Mouse (Mus musculus) myocyte (in vitro differentiated cells): ENCODE data around the gene Olfr330. TPM values are rescaled to one million over a fixed set of nuclear protein-coding genes. Genes with fewer than 3 reads are reported as not detected.
"Not testable (repeated sequence)": the region's sequence is repeated elsewhere in the genome, so short reads cannot be mapped to it uniquely, and the experiment has no call there.

ENCODE experiments used
- H3K27me3 ChIP-seq: one replicate; pipeline ENCODE4 v1.6.1; 2011; ENCODE audit not compliant: control insufficient read depth, insufficient read depth, insufficient read length
- H3K36me3 ChIP-seq: one replicate; pipeline ENCODE4 v1.6.1; 2011; ENCODE audit not compliant: control insufficient read depth, insufficient read depth
- H3K4me2 ChIP-seq: one replicate; pipeline ENCODE4 v1.6.1; 2011; ENCODE audit warnings: low read depth, control low read depth
- H3K4me3 ChIP-seq: one replicate; pipeline ENCODE4 v1.5.1; 2011; ENCODE audit warnings: mild to moderate bottlenecking, control low read depth, moderate library complexity
- H3K79me2 ChIP-seq: one replicate; pipeline ENCODE4 v1.6.1; 2011; ENCODE audit not compliant: control insufficient read depth, insufficient read depth
- H3ac ChIP-seq: one replicate; pipeline ENCODE4 v1.6.1; 2011; ENCODE audit not compliant: control insufficient read depth, insufficient read length
- CEBPB ChIP-seq: IDR thresholded peaks from 2 replicates; pipeline ENCODE4 v1.6.1; 2011; ENCODE audit warnings: mild to moderate bottlenecking, moderate library complexity; ENCODE audit not compliant: poor library complexity, insufficient read depth, severe bottlenecking
- E2F4 ChIP-seq: IDR thresholded peaks from one replicate; pipeline ENCODE4 v1.6.1; 2011; ENCODE audit warnings: mild to moderate bottlenecking, control low read depth, moderate library complexity; ENCODE audit not compliant: insufficient read depth
- MAX ChIP-seq: IDR thresholded peaks from one replicate; pipeline ENCODE4 v1.6.1; 2011; ENCODE audit warnings: low read depth, mild to moderate bottlenecking, control low read depth
- MYOD1 ChIP-seq, 3 experiments: IDR thresholded peaks; one replicate each; pipeline ENCODE4 v1.6.1; 2011; ENCODE audit warnings: control low read depth in 2 of 3, low read depth in 2 of 3, mild to moderate bottlenecking in 2 of 3, moderate library complexity in 1 of 3; ENCODE audit not compliant: insufficient read length in 2 of 3, control insufficient read depth in 1 of 3
- MYOG ChIP-seq, 3 experiments: IDR thresholded peaks; one replicate each; pipeline ENCODE4 v1.6.1; 2011; ENCODE audit warnings: control low read depth in 2 of 3, low read depth in 2 of 3, mild to moderate bottlenecking in 2 of 3; ENCODE audit not compliant: insufficient read length in 2 of 3, control insufficient read depth in 1 of 3, insufficient read depth in 1 of 3
- POLR2A ChIP-seq: IDR thresholded peaks from one replicate; pipeline ENCODE4 v1.6.1; 2011; ENCODE audit warnings: low read depth, mild to moderate bottlenecking, control low read depth, moderate library complexity; ENCODE audit not compliant: insufficient read length
- POLR2AphosphoS2 ChIP-seq: IDR thresholded peaks from one replicate; pipeline ENCODE4 v1.6.1; 2011; ENCODE audit warnings: low read depth, control low read depth; ENCODE audit not compliant: insufficient read length
- REST ChIP-seq: IDR thresholded peaks from one replicate; pipeline ENCODE4 v1.6.1; 2011; ENCODE audit warnings: mild to moderate bottlenecking, control low read depth, moderate library complexity; ENCODE audit not compliant: insufficient read depth, insufficient read length
- SRF ChIP-seq: IDR thresholded peaks from one replicate; pipeline ENCODE4 v1.6.1; 2011; ENCODE audit warnings: low read depth; ENCODE audit not compliant: control insufficient read depth, insufficient read length
- TCF12 ChIP-seq: IDR thresholded peaks from one replicate; pipeline ENCODE4 v1.6.1; 2011; ENCODE audit warnings: mild to moderate bottlenecking, control low read depth; ENCODE audit not compliant: poor library complexity, insufficient read depth, severe bottlenecking
- TCF3 ChIP-seq: IDR thresholded peaks from one replicate; pipeline ENCODE4 v1.6.1; 2011; ENCODE audit warnings: low read depth, control low read depth; ENCODE audit not compliant: insufficient read length
- USF1 ChIP-seq: IDR thresholded peaks from one replicate; pipeline ENCODE4 v1.6.1; 2011; ENCODE audit warnings: low read depth, mild to moderate bottlenecking, control low read depth, moderate library complexity
- polyA plus RNA-seq: library from polyadenylated mRNA; unstranded; fragments of >200 nt; fragmentation: generic; extraction: Trizol; gene quantifications from one replicate; pipeline ENCODE4 v1.2.1, GENCODE M21; 2012; ENCODE audit warnings: missing spikeins

Olfr330 gene
- not detected for polyA plus RNA-seq

- H3K79me2 ChIP-seq, H3K4me3 ChIP-seq, H3K4me2 ChIP-seq, H3ac ChIP-seq, H3K27me3 ChIP-seq, H3K36me3 ChIP-seq: not testable (repeated sequence)
Observed at GRCm38 (mm10) chr11:58534736-58535135, at the start of gene Olfr330. Olfr330 (minus strand) TSS chr11:58534836.

- TF ChIP-seq POLR2AphosphoS2 (no peak), USF1 (no peak), MYOD1 (IDR thresholded peaks at IDR 0.05; ENCODE audit: control insufficient read depth in 1 of 3, insufficient read length in 2 of 3, low read depth in 2 of 3) (no peak), MAX (no peak), REST (no peak), E2F4 (no peak), TCF12 (no peak), MYOG (IDR thresholded peaks at IDR 0.05; ENCODE audit: control insufficient read depth in 1 of 3, insufficient read depth in 1 of 3, insufficient read length in 2 of 3, low read depth in 2 of 3) (no peak), TCF3 (no peak), CEBPB (no peak), POLR2A (no peak), SRF (no peak)
- Histone ChIP-seq H3K27me3 (peaks cover 12% of the 10 kb centered on the region), H3K4me2 (no peak overlapping the region)
Observed at GRCm38 (mm10) chr11:58578636-58579035, 44.0 kb upstream of the Olfr330 start.

DNA sequence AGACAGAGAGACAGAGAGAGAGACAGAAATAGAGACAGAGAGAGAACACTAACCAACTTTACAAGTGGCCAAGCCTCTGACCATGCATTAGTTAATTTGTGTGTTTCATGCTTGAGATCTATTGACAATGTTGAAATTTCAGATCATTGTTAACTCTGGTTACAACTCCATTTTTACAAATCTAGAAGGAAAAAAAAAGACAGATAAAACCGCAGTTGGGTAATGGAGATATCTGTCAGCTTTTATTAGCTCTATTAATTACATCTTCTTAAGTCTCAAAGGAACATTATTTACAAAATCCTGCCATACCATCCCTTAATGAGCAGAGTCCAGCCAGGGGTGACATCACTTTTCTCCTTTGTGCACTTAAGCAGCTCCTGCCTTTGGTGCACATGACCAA, 42.8 kb upstream of the Olfr330 start, which contains the start of gene Olfr325:
TSS of gene Olfr325 (plus strand) at position 301 of the 400 bp plus-strand sequence.
- H3K27me3 ChIP-seq, result peaks cover 12% of the 10 kb centered on the region
- H3K4me3 ChIP-seq, result no peak within 1 kb of the TSS
- TF ChIP-seq SRF, result no peak
- TF ChIP-seq TCF12, result no peak
- TF ChIP-seq MYOD1 (IDR thresholded peaks at IDR 0.05; ENCODE audit: control insufficient read depth in 1 of 3, insufficient read length in 2 of 3, low read depth in 2 of 3), result no peak
- no peaks in the 10 kb centered on the region for H3K36me3 ChIP-seq
- no peaks in the 10 kb centered on the region for H3K79me2 ChIP-seq
- H3ac ChIP-seq, result no peak within 1 kb of the TSS
- no peak within 1 kb of the TSS for H3K4me2 ChIP-seq

More at GRCm38 (mm10) chr11:58578636-58579035, 44.0 kb upstream of the Olfr330 start:
- Histone ChIP-seq H3K36me3 (no peaks in the 10 kb centered on the region), H3ac (no peak overlapping the region), H3K4me3 (no peak overlapping the region), H3K79me2 (no peaks in the 10 kb centered on the region)

DNA sequence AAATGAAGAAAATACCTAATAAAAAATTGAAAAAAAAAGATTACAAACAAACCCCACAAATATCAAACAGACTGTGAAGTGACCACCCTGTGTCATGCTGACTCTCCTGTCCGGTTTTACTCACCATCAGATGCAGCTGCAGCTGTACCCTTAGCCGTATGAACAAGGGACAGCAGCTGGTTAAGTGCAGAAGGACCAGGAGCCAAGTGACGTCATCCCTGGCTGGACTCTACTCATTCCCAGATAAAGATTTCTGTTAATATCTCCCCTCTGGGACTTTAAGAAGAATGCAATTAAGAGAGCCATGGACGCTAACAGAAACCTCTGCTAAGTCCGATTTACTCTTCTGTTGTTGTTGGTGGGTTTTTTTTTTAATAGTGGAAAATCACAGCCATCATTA, 35.8 kb upstream of the Olfr330 start, which contains the start of gene Olfr224:
TSS of gene Olfr224 (minus strand) at position 149 of the 400 bp plus-strand sequence.
- TF ChIP-seq USF1 (no peak), POLR2AphosphoS2 (no peak), MYOD1 (IDR thresholded peaks at IDR 0.05; ENCODE audit: control insufficient read depth in 1 of 3, insufficient read length in 2 of 3, low read depth in 2 of 3) (no peak), TCF12 (no peak), E2F4 (no peak), MYOG (IDR thresholded peaks at IDR 0.05; ENCODE audit: control insufficient read depth in 1 of 3, insufficient read depth in 1 of 3, insufficient read length in 2 of 3, low read depth in 2 of 3) (no peak), MAX (no peak), REST (no peak), SRF (no peak), CEBPB (no peak), TCF3 (no peak), POLR2A (no peak)
- H3K4me3 ChIP-seq, result no peak within 1 kb of the TSS
- no peak within 1 kb of the TSS for H3ac ChIP-seq
- H3K4me2 ChIP-seq, result no peak within 1 kb of the TSS
- no peaks in the 10 kb centered on the region for H3K27me3 ChIP-seq
- H3K79me2 ChIP-seq, result no peaks in the 10 kb centered on the region
- no peaks in the 10 kb centered on the region for H3K36me3 ChIP-seq

GRCm38 (mm10) chr11:58555536-58555935, 20.9 kb upstream of the Olfr330 start, which contains the start of gene Olfr328:
Olfr328 (minus strand) TSS chr11:58555636.
- no peaks in the 10 kb centered on the region for H3K79me2 ChIP-seq
- no peak within 1 kb of the TSS for H3ac ChIP-seq
- no peaks in the 10 kb centered on the region for H3K27me3 ChIP-seq
- TF ChIP-seq REST, result no peak
- TF ChIP-seq MYOG (IDR thresholded peaks at IDR 0.05; ENCODE audit: control insufficient read depth in 1 of 3, insufficient read depth in 1 of 3, insufficient read length in 2 of 3, low read depth in 2 of 3), result no peak
- no peak within 1 kb of the TSS for H3K4me3 ChIP-seq
- H3K36me3 ChIP-seq, result no peaks in the 10 kb centered on the region
- H3K4me2 ChIP-seq, result no peak within 1 kb of the TSS
